Mouse (Mus musculus): ENCODE data around the gene Slc24a2.

GRCm38 (mm10) chr4:87201229-87201628 is 29.0 kb downstream of the Slc24a2 start:
- TF ChIP-seq CTCF (IDR thresholded peaks at IDR 0.05; ENCODE audit: borderline replicate concordance, extremely low read depth, insufficient read depth, insufficient read length), result no peak
- no peak for TF ChIP-seq POLR2A (IDR thresholded peaks at IDR 0.05; ENCODE audit: borderline replicate concordance, extremely low read depth, insufficient read depth, insufficient read length, poor library complexity, severe bottlenecking)

Measured in brain, embryonic 14.5 days (tissue).